Mouse (Mus musculus) T-helper 1 cell (primary cell): ENCODE measurements around the gene Klhl35.
"Not testable (repeated sequence)": the region's sequence is repeated elsewhere in the genome, so short reads cannot be mapped to it uniquely, and the experiment has no call there.

Source experiments
- in situ Hi-C: fragments of 300-600 bp; cut with MboI, MseI; formaldehyde crosslinking; loops from one replicate; pipeline ENCODE4 v1.15.1; 2025; ENCODE audit warnings: high pct_unique_total_duplicates

The Klhl35 gene

GRCm38 (mm10) chr7:99489708-99490107 is 23.9 kb downstream of the Klhl35 start:
- in situ Hi-C loops: loop anchor here (5.0 kb wide), 1 partner anchor 63 kb away; no protein-coding TSS in a partner anchor

- in situ Hi-C loops: no loop called here
Observed at GRCm38 (mm10) chr7:99499128-99499527, 33.3 kb downstream of the Klhl35 start.

- in situ Hi-C loops: loop anchor here (5.0 kb wide), 2 partner anchors 87 to 297 kb away; no protein-coding TSS in a partner anchor
Observed at GRCm38 (mm10) chr7:99500201-99500600, 34.4 kb downstream of the Klhl35 start.

GRCm38 (mm10) chr7:99500655-99501054 is 34.9 kb downstream of the Klhl35 start:
- in situ Hi-C loops: loop anchor here (5.0 kb wide), 2 partner anchors 87 to 297 kb away; no protein-coding TSS in a partner anchor

- in situ Hi-C loops: loop anchor here (5.0 kb wide), 2 partner anchors 86 to 296 kb away; no protein-coding TSS in a partner anchor
Observed at GRCm38 (mm10) chr7:99501148-99501547, 35.3 kb downstream of the Klhl35 start.

GRCm38 (mm10) chr7:99504556-99504955 is 38.8 kb downstream of the Klhl35 start:
- in situ Hi-C loops: loop anchor here (5.0 kb wide), 2 partner anchors 83 to 293 kb away; no protein-coding TSS in a partner anchor

- in situ Hi-C loops: not testable (repeated sequence)
Observed at GRCm38 (mm10) chr7:99508187-99508586, 42.4 kb downstream of the Klhl35 start.

- in situ Hi-C loops: no loop called here
Observed at GRCm38 (mm10) chr7:99510087-99510501, 44.3 kb downstream of the Klhl35 start.

GRCm38 (mm10) chr7:99516092-99516813 is 50.4 kb downstream of the Klhl35 start:
- in situ Hi-C loops: no loop called here

GRCm38 (mm10) chr7:99516814-99517157 is 51.0 kb downstream of the Klhl35 start:
- in situ Hi-C loops: no loop called here

GRCm38 (mm10) chr7:99518954-99519644 is 53.3 kb downstream of the Klhl35 start:
- in situ Hi-C loops: no loop called here

GRCm38 (mm10) chr7:99523121-99523520 is 57.3 kb downstream of the Klhl35 start:
- in situ Hi-C loops: no loop called here
